Mouse (Mus musculus) forebrain, embryonic 13.5 days (tissue): ENCODE measurements around the gene Grhl3. TPM values are rescaled to one million over a fixed set of nuclear protein-coding genes. Genes with fewer than 3 reads are reported as not detected.
A peak's percentile ranks its signal among the peaks of the same experiment; 100 is the strongest.

Source experiments
- ATAC-seq: fragments of 200-750 bp; cut with Nextera tagmentation; 2 replicates; pipeline ENCODE4 v1.8.0; 2017
- H3K27ac ChIP-seq: fragments of 300-500 bp; sonication (generic); 2 replicates; pipeline ENCODE4 v1.5.1; 2015; ENCODE audit warnings: inconsistent platforms, mild to moderate bottlenecking, moderate library complexity
- H3K27me3 ChIP-seq: fragments of 300-500 bp; sonication (generic); 2 replicates; pipeline ENCODE4 v1.6.1; 2015; ENCODE audit warnings: mild to moderate bottlenecking, inconsistent platforms
- H3K36me3 ChIP-seq: fragments of 300-500 bp; sonication (generic); 2 replicates; pipeline ENCODE4 v1.6.1; 2015; ENCODE audit warnings: mild to moderate bottlenecking, inconsistent platforms; ENCODE audit not compliant: poor library complexity, severe bottlenecking
- H3K4me1 ChIP-seq: fragments of 300-500 bp; sonication (generic); 2 replicates; pipeline ENCODE4 v1.6.1; 2015; ENCODE audit warnings: inconsistent platforms
- H3K4me2 ChIP-seq: fragments of 300-500 bp; sonication (generic); 2 replicates; pipeline ENCODE4 v1.6.1; 2015; ENCODE audit warnings: inconsistent platforms, mild to moderate bottlenecking, moderate library complexity
- H3K4me3 ChIP-seq: fragments of 300-500 bp; sonication (generic); 2 replicates; pipeline ENCODE4 v1.5.1; 2015; ENCODE audit warnings: mild to moderate bottlenecking, inconsistent platforms
- H3K9ac ChIP-seq: fragments of 300-500 bp; sonication (generic); 2 replicates; pipeline ENCODE4 v1.6.1; 2015; ENCODE audit warnings: mild to moderate bottlenecking, inconsistent platforms
- H3K9me3 ChIP-seq: fragments of 300-500 bp; sonication (generic); replicated peaks from 2 replicates; pipeline ENCODE4 v1.6.1; 2016; ENCODE audit warnings: inconsistent platforms
- WGBS: fragments of 180-500 bp; shearing (Covaris S2); methylation state at CpG from one replicate; pipeline ENCODE4 v1.1.7; 2015; 5-methylcytosine and 5-hydroxymethylcytosine counted together
- polyA plus RNA-seq: library from polyadenylated mRNA; unstranded; fragments of >200 nt; fragmentation: Nextera tagmentation; extraction: Ambion mirVana; gene quantifications from 2 replicates; pipeline ENCODE4 v1.2.1, GENCODE M21; 2015

Grhl3 gene
- polyA plus RNA-seq, 1 experiment from 2014 or later = 0.63 TPM

- H3K27ac ChIP-seq = no peak overlapping the region
- no peak overlapping the region for H3K4me3 ChIP-seq
- ATAC-seq = no peak
- 0 out of 2 replicates have a peak, but pooled peaks cover under 1% of the 10 kb centered on the region for H3K27me3 ChIP-seq
- no peaks in the 10 kb centered on the region for H3K36me3 ChIP-seq
- H3K4me2 ChIP-seq = no peak overlapping the region
- H3K9ac ChIP-seq = no peak overlapping the region
- peaks cover 17% of the 10 kb centered on the region for H3K4me1 ChIP-seq
- H3K9me3 ChIP-seq = no peaks in the 10 kb centered on the region
- whole genome bisulfite sequencing = 85% methylated on average over 9 of the region's 9 CpGs
These were observed 53.0 kb downstream of the Grhl3 start for GRCm38 (mm10) chr4:135520421-135520820.

DNA sequence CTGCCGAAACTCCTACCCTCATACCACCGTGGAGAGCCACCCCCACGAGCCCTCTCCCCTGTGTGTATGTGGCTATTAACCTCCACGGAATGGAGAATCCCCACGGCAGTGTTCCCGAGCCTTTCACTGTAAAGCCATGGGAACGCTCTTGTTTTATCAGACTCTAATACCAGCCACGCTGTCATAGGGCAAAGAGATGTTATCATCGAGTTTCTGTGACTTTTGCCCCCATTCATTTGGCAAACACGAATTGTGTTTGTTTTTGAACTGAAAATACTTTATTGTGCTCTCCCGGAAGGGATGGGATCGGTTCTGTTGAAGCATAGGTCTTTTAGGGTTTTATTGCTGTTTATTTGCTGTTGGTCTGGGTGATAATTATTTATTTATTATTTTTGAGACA is 55.3 kb downstream of the Grhl3 start:
- H3K36me3 ChIP-seq = no peaks in the 10 kb centered on the region
- no peak overlapping the region for H3K9ac ChIP-seq
- no peak overlapping the region for H3K4me2 ChIP-seq
- ATAC-seq = no peak
- H3K9me3 ChIP-seq = no peaks in the 10 kb centered on the region
- H3K4me1 ChIP-seq = no peaks in the 10 kb centered on the region
- WGBS = 87% methylated on average over 12 of the region's 12 CpGs
- no peaks in the 10 kb centered on the region for H3K27me3 ChIP-seq
- no peak overlapping the region for H3K27ac ChIP-seq
- no peak overlapping the region for H3K4me3 ChIP-seq

GRCm38 (mm10) chr4:135516351-135517316 is 56.8 kb downstream of the Grhl3 start:
- no peaks in the 10 kb centered on the region for H3K9me3 ChIP-seq
- 59% methylated on average over 15 of the region's 15 CpGs for WGBS
- H3K4me1 ChIP-seq = no peaks in the 10 kb centered on the region
- no peak overlapping the region for H3K9ac ChIP-seq
- no peak overlapping the region for H3K27ac ChIP-seq
- H3K36me3 ChIP-seq = no peaks in the 10 kb centered on the region
- no peaks in the 10 kb centered on the region for H3K27me3 ChIP-seq
- no peak overlapping the region for H3K4me3 ChIP-seq
- no peak for ATAC-seq
- H3K4me2 ChIP-seq = no peak overlapping the region

DNA sequence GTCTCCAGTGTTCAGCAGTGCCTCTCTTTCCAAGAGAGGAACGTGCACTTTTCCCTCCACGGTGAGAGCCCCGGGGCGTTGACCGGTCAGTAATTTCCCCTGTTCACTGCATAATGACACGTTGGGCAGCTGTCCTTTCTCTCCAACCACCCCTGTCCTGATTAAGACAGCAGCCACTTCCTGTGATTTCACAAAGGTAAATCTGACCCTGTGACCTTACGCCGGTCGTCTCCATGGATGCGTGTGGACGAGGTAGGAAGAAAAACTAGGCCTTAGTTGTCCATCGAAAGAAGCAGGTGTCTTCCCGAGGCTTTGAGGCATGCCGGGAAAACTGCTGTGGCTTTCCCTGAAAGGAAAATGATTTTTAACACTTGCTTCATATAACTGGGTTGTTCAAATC is 58.5 kb downstream of the Grhl3 start:
- Histone ChIP-seq H3K27ac (no peak overlapping the region), H3K9me3 (no peaks in the 10 kb centered on the region), H3K4me3 (no peak overlapping the region), H3K9ac (no peak overlapping the region), H3K4me2 (no peak overlapping the region), H3K36me3 (no peaks in the 10 kb centered on the region), H3K4me1 (no peaks in the 10 kb centered on the region), H3K27me3 (no peaks in the 10 kb centered on the region)
- no peak for ATAC-seq
- WGBS = 70% methylated on average over 14 of the region's 14 CpGs

DNA sequence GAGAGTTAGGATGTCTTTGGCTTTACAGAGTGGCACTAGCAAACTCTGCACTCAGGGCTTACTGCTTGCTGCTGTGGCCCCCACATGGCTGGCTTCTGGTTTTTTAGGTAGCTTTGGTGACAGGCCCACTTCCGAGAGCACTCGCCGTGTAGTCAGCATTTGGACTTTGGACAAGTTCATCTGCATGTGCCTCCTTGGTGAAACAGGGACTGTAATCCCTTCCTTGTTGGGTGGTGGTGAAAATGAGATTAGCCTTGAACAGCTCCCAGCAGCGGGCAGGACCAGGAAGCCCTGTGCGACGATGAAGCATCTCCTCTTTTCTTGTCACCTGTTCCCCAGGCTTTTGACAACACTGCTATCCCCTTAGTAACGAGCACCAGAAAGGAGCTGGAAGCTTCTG is 59.6 kb downstream of the Grhl3 start:
- WGBS = 88% methylated on average over 7 of the region's 7 CpGs
- no peak overlapping the region for H3K27ac ChIP-seq
- H3K36me3 ChIP-seq = no peaks in the 10 kb centered on the region
- H3K4me2 ChIP-seq = no peak overlapping the region
- no peak for ATAC-seq
- no peaks in the 10 kb centered on the region for H3K9me3 ChIP-seq
- H3K9ac ChIP-seq = no peak overlapping the region
- 0 out of 2 replicates have a peak, but pooled peaks cover 3% of the 10 kb centered on the region for H3K4me1 ChIP-seq
- H3K27me3 ChIP-seq = no peaks in the 10 kb centered on the region
- no peak overlapping the region for H3K4me3 ChIP-seq

DNA sequence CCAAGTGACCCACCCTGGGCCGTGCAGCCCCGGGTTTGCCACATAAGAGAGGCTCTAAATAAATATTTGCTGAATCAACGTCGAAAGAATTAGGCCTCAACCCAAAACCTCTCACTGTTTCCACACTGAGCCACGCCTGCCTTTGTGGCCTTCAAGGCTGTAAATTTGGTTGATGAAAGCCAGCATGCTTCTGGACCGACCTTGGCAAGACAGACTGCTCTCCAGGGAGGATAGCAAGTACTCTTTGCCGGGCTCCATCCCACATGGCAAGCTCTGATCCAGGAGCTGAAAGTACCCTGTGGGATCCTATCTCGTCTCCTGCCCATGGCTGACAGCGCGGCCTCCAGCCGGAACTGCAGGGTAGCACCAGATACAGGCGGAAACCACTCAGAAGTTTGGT is 63.9 kb downstream of the Grhl3 start:
- no peak for ATAC-seq
- H3K9me3 ChIP-seq = no peaks in the 10 kb centered on the region
- 63% methylated on average over 12 of the region's 12 CpGs for WGBS
- no peaks in the 10 kb centered on the region for H3K27me3 ChIP-seq
- 0 out of 2 replicates have a peak, but pooled peaks cover 11% of the 10 kb centered on the region for H3K4me1 ChIP-seq
- no peak overlapping the region for H3K27ac ChIP-seq
- H3K9ac ChIP-seq = no peak overlapping the region
- H3K36me3 ChIP-seq = no peaks in the 10 kb centered on the region
- no peak overlapping the region for H3K4me3 ChIP-seq
- no peak overlapping the region for H3K4me2 ChIP-seq

GRCm38 (mm10) chr4:135508419-135509039 is 64.9 kb downstream of the Grhl3 start:
- Histone ChIP-seq H3K9me3 (no peaks in the 10 kb centered on the region), H3K4me3 (peak overlapping the region; percentile 17; the same call in 1 of the 2 replicates), H3K27ac (no peak overlapping the region), H3K4me1 (0 out of 2 replicates have a peak, but pooled peaks cover 11% of the 10 kb centered on the region), H3K9ac (peak overlapping the region; percentile 34; the same call in 1 of the 2 replicates), H3K27me3 (no peaks in the 10 kb centered on the region), H3K4me2 (peak overlapping the region; percentile 52), H3K36me3 (no peaks in the 10 kb centered on the region)
- ATAC-seq = peak; percentile 55; the same call in 1 of the 2 replicates
- WGBS = 11% methylated on average over 13 of the region's 13 CpGs

- 18% methylated on average over 22 of the region's 22 CpGs for WGBS
- Histone ChIP-seq H3K4me2 (peak overlapping the region; percentile 58), H3K9ac (peak overlapping the region; percentile 53), H3K27me3 (no peaks in the 10 kb centered on the region), H3K27ac (no peak overlapping the region), H3K36me3 (no peaks in the 10 kb centered on the region), H3K4me3 (peak overlapping the region; percentile 23), H3K9me3 (no peaks in the 10 kb centered on the region), H3K4me1 (0 out of 2 replicates have a peak, but pooled peaks cover 11% of the 10 kb centered on the region)
- ATAC-seq = peak; percentile 33; the same call in 1 of the 2 replicates
These were observed 65.7 kb downstream of the Grhl3 start for GRCm38 (mm10) chr4:135507547-135508350.

- Histone ChIP-seq H3K27me3 (no peaks in the 10 kb centered on the region), H3K4me1 (0 out of 2 replicates have a peak, but pooled peaks cover 11% of the 10 kb centered on the region), H3K4me2 (no peak overlapping the region), H3K4me3 (no peak overlapping the region), H3K27ac (no peak overlapping the region), H3K36me3 (no peaks in the 10 kb centered on the region), H3K9ac (no peak overlapping the region), H3K9me3 (0 out of 2 replicates have a peak, but pooled peaks cover 3% of the 10 kb centered on the region)
- no peak for ATAC-seq
- 85% methylated on average over 11 of the region's 11 CpGs for WGBS
These were observed 67.6 kb downstream of the Grhl3 start for GRCm38 (mm10) chr4:135505794-135506193.

- Histone ChIP-seq H3K4me2 (no peak overlapping the region), H3K27me3 (peaks cover 2% of the 10 kb centered on the region; the same call in 1 of the 2 replicates), H3K9me3 (0 out of 2 replicates have a peak, but pooled peaks cover 7% of the 10 kb centered on the region), H3K4me1 (no peaks in the 10 kb centered on the region), H3K36me3 (no peaks in the 10 kb centered on the region), H3K9ac (no peak overlapping the region), H3K4me3 (no peak overlapping the region), H3K27ac (no peak overlapping the region)
- 45% methylated on average over 4 of the region's 4 CpGs for WGBS
- ATAC-seq = no peak
These were observed 71.8 kb downstream of the Grhl3 start for GRCm38 (mm10) chr4:135501587-135501986.

DNA sequence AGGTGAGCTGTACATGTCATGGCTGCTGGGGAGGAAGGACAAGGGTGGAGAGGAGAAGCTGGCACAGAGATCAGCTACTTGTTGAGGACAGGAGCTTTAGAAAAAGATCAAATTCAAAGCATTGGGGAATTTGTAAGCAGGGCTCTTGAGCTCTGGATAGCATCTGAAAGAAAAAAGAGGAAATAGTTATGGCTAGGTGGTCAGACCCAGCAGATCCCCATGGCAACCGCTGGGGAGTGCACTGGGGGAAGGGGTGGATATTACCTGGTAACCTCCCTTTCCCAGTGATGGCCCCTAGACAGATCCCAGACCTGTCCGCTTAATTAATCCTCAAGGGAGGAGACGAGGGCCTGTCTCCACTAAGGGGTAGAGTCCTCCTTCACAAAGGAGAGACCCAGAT is 73.6 kb downstream of the Grhl3 start:
- no peak overlapping the region for H3K4me2 ChIP-seq
- 0 out of 2 replicates have a peak, but pooled peaks cover 7% of the 10 kb centered on the region for H3K9me3 ChIP-seq
- no peaks in the 10 kb centered on the region for H3K36me3 ChIP-seq
- H3K27me3 ChIP-seq = peaks cover 11% of the 10 kb centered on the region
- H3K4me3 ChIP-seq = no peak overlapping the region
- ATAC-seq = no peak
- peaks cover 11% of the 10 kb centered on the region; the same call in 1 of the 2 replicates for H3K4me1 ChIP-seq
- H3K27ac ChIP-seq = no peak overlapping the region
- 83% methylated on average over 3 of the region's 3 CpGs for WGBS
- H3K9ac ChIP-seq = no peak overlapping the region
